Mouse (Mus musculus) embryonic facial prominence, embryonic 11.5 days (tissue): Measurements from ENCODE around the gene Kcnma1. TPM values are rescaled to one million over a fixed set of nuclear protein-coding genes. Genes with fewer than 3 reads are reported as not detected.
A peak's percentile ranks its signal among the peaks of the same experiment; 100 is the strongest.

Experiments
- ATAC-seq: fragments of 200-750 bp; cut with Nextera tagmentation; replicated peaks from 2 replicates; pipeline ENCODE4 v1.8.0; 2017; ENCODE audit warnings: low read depth; ENCODE audit not compliant: insufficient number of reproducible peaks, low FRiP score, low TSS enrichment
- DNase-seq: peaks from one replicate; pipeline ENCODE4 v3.0.0-alpha.2; 2015; ENCODE audit warnings: low spot score
- H3K27ac ChIP-seq: fragments of 300-500 bp; sonication (generic); replicated peaks from 2 replicates; pipeline ENCODE4 v1.5.1; 2014; ENCODE audit warnings: mild to moderate bottlenecking, low read depth, low read length, control low read depth
- H3K27me3 ChIP-seq: fragments of 300-500 bp; sonication (generic); 2 replicates; pipeline ENCODE4 v1.6.1; 2014; ENCODE audit warnings: mild to moderate bottlenecking, low read length, moderate library complexity, mixed read lengths; ENCODE audit not compliant: control insufficient read depth, insufficient read depth
- H3K36me3 ChIP-seq: fragments of 300-500 bp; sonication (generic); replicated peaks from 2 replicates; pipeline ENCODE4 v1.6.1; 2014; ENCODE audit warnings: low read depth, mild to moderate bottlenecking, low read length, moderate library complexity, mixed read lengths; ENCODE audit not compliant: control insufficient read depth, insufficient read depth
- H3K4me1 ChIP-seq: fragments of 300-500 bp; sonication (generic); 2 replicates; pipeline ENCODE4 v1.6.1; 2014; ENCODE audit warnings: low read length, mixed read lengths; ENCODE audit not compliant: control insufficient read depth, insufficient read depth
- H3K4me2 ChIP-seq: fragments of 300-500 bp; sonication (generic); 2 replicates; pipeline ENCODE4 v1.6.1; 2014; ENCODE audit warnings: low read depth, mild to moderate bottlenecking, control low read depth, low read length, moderate library complexity
- H3K4me3 ChIP-seq: fragments of 300-500 bp; sonication (generic); 2 replicates; pipeline ENCODE4 v1.5.1; 2014; ENCODE audit warnings: low read depth, low read length, control low read depth
- H3K9ac ChIP-seq: fragments of 300-500 bp; sonication (generic); replicated peaks from 2 replicates; pipeline ENCODE4 v1.6.1; 2014; ENCODE audit warnings: mild to moderate bottlenecking, control low read depth, low read length
- H3K9me3 ChIP-seq: fragments of 300-500 bp; sonication (generic); replicated peaks from 2 replicates; pipeline ENCODE4 v1.6.1; 2016; ENCODE audit warnings: mild to moderate bottlenecking, low read length, inconsistent platforms, mixed read lengths; ENCODE audit not compliant: control insufficient read depth
- WGBS: fragments of 180-500 bp; shearing (Covaris S2); extraction: QIAGEN DNeasy Blood & Tissue Kit; methylation state at CpG from one replicate; pipeline ENCODE4 v1.1.7; 2014; 5-methylcytosine and 5-hydroxymethylcytosine counted together
- polyA plus RNA-seq: library from polyadenylated mRNA; unstranded; fragments of >200 nt; fragmentation: Nextera tagmentation; extraction: Ambion mirVana; gene quantifications from 2 replicates; pipeline ENCODE4 v1.2.1, GENCODE M21; 2014

Gene Kcnma1
- polyA plus RNA-seq, 1 experiment from 2014 or later = 0.87 TPM

DNA sequence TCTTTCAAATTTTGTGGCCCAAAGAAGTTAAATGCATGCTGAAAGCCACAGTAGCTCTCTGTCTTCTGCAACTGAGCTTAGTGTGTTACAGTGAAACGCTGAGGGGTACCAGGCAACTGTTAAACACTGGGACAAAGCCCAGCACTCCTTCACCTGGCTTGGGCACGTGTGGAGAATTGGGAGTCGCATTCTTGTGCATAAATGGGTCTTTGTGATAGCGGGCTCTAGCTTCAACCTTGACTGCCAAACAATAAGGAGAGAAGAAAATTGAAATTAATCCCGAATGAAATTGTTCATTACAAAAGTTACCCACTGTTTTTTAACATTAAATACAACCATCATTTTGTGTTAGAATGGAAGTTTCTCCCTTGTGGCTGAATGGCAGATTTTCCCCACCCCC lies 623.5 kb downstream of the Kcnma1 start:
- DNase-seq (no peak), ATAC-seq (no peak)
- Histone ChIP-seq H3K9me3 (no peaks in the 10 kb centered on the region), H3K27ac (no peak overlapping the region), H3K4me1 (no peaks in the 10 kb centered on the region), H3K36me3 (no peaks in the 10 kb centered on the region), H3K27me3 (no peaks in the 10 kb centered on the region), H3K4me3 (no peak overlapping the region), H3K4me2 (no peak overlapping the region), H3K9ac (no peak overlapping the region)
- 68% methylated on average over 5 of the region's 5 CpGs for WGBS

DNA sequence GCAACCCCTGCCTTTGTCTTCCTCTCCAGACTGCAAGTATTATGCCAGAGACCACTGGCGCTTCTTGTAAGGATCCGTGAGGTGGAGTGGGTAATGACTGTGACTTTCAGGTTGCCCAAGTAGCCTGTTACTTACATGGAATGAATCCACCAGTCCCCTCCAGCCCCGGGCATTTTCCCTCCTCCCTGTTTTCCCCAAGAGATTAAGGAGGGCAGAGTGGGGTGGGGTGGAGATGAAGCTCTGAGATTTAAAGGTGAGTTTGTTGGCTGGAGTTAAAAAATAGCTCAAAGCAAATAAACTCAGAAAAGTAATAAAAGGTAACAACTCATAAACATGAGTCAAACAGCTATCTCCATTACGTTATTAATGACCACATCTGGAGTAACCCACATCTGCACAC lies 624.1 kb downstream of the Kcnma1 start:
- H3K4me1 ChIP-seq = no peaks in the 10 kb centered on the region
- no peak overlapping the region for H3K4me3 ChIP-seq
- H3K9ac ChIP-seq = no peak overlapping the region
- 34% methylated on average over 4 of the region's 4 CpGs for WGBS
- H3K27ac ChIP-seq = no peak overlapping the region
- no peaks in the 10 kb centered on the region for H3K36me3 ChIP-seq
- H3K27me3 ChIP-seq = no peaks in the 10 kb centered on the region
- no peak overlapping the region for H3K4me2 ChIP-seq
- H3K9me3 ChIP-seq = no peaks in the 10 kb centered on the region
- peak; percentile 18 for DNase-seq
- ATAC-seq = no peak

GRCm38 (mm10) chr14:23386786-23387185 lies 627.5 kb downstream of the Kcnma1 start:
- Histone ChIP-seq H3K4me1 (no peaks in the 10 kb centered on the region), H3K4me2 (no peak overlapping the region), H3K9ac (no peak overlapping the region), H3K27ac (no peak overlapping the region), H3K27me3 (no peaks in the 10 kb centered on the region), H3K4me3 (no peak overlapping the region), H3K36me3 (no peaks in the 10 kb centered on the region), H3K9me3 (no peaks in the 10 kb centered on the region)
- WGBS = 97% methylated on average over 3 of the region's 3 CpGs
- DNase-seq = no peak
- no peak for ATAC-seq

- Histone ChIP-seq H3K4me2 (no peak overlapping the region), H3K4me1 (no peaks in the 10 kb centered on the region), H3K27me3 (no peaks in the 10 kb centered on the region), H3K27ac (no peak overlapping the region), H3K9ac (no peak overlapping the region), H3K4me3 (no peak overlapping the region), H3K36me3 (no peaks in the 10 kb centered on the region), H3K9me3 (no peaks in the 10 kb centered on the region)
- whole genome bisulfite sequencing = 27% methylated on average over 11 of the region's 11 CpGs
- DNase-seq = peak; percentile 72
- no peak for ATAC-seq
Observed at GRCm38 (mm10) chr14:23385776-23386608, 628.3 kb downstream of the Kcnma1 start.

DNA sequence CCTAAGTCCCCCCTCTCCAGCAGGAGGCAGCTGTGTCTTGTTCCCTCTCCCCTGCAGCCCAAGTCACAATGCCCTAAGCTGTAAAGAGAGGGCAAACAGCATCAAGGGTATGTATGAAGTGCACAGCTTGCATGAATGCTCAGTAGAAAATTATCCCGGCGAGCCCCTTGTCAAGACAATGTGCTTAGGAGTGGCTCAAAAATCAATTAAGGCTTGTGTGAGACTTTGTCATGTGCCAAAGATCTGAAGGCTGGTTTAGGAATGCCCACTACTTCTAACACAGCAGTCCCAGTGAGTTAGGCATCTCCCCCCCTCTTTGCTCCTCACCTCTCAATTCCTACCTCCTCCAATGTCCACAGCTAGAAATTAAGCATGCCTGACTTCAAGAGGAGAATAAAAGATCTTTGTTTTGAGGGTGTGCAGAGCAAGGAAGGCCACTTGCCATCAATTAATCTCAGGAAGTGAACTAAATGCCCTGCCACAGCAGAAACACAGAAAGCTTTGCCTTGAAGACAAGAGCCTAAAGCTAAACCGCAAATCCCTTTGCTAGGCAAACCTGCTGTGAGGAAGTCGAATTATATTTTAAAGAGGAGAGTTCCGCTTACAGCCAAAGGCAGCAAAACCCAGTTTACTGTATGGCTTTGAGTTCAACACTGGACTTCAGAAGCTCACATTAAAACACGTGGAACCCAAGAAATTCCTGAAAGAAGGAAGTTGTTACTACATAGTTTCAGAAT lies 635.8 kb downstream of the Kcnma1 start:
- Histone ChIP-seq H3K9me3 (no peaks in the 10 kb centered on the region), H3K27me3 (no peaks in the 10 kb centered on the region), H3K27ac (no peak overlapping the region), H3K4me1 (no peaks in the 10 kb centered on the region; the same call in 1 of the 2 replicates), H3K36me3 (no peaks in the 10 kb centered on the region), H3K9ac (no peak overlapping the region), H3K4me3 (no peak overlapping the region), H3K4me2 (no peak overlapping the region)
- ATAC-seq (peak; percentile 62), DNase-seq (peak; percentile 45)
- 17% methylated on average over 6 of the region's 6 CpGs for WGBS

DNA sequence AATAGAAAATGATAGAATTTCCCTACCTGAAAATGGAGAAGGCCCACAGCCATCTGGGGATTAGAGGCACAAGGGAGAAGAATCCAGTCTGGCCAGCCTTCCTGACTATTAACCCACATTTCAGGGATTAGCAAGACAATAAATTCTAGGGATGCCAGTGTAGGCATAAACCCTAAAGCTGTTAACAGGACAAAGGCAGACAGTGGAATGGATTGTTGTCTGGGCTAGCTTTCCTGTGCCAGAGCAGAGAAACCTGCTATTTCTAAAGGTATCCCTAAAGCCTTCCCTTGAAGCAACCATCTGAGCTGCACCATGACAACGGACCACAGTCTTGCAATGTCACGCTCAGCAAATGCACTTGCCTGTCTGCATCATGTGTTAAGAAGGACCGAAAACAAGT lies 642.3 kb downstream of the Kcnma1 start:
- Histone ChIP-seq H3K9me3 (no peaks in the 10 kb centered on the region), H3K4me1 (no peaks in the 10 kb centered on the region), H3K4me2 (no peak overlapping the region), H3K27ac (no peak overlapping the region), H3K9ac (no peak overlapping the region), H3K27me3 (no peaks in the 10 kb centered on the region), H3K4me3 (no peak overlapping the region), H3K36me3 (no peaks in the 10 kb centered on the region)
- ATAC-seq = no peak
- DNase-seq = no peak
- 54% methylated on average over 3 of the region's 3 CpGs for WGBS

- H3K4me1 ChIP-seq = no peaks in the 10 kb centered on the region
- H3K4me3 ChIP-seq = no peak overlapping the region
- no peak for ATAC-seq
- H3K36me3 ChIP-seq = no peaks in the 10 kb centered on the region
- H3K9me3 ChIP-seq = no peaks in the 10 kb centered on the region
- no peaks in the 10 kb centered on the region for H3K27me3 ChIP-seq
- WGBS = 69% methylated on average over 11 of the region's 11 CpGs
- no peak overlapping the region for H3K9ac ChIP-seq
- H3K27ac ChIP-seq = no peak overlapping the region
- H3K4me2 ChIP-seq = no peak overlapping the region
- DNase-seq = no peak
Observed at GRCm38 (mm10) chr14:23360491-23360995, 653.7 kb downstream of the Kcnma1 start.

DNA sequence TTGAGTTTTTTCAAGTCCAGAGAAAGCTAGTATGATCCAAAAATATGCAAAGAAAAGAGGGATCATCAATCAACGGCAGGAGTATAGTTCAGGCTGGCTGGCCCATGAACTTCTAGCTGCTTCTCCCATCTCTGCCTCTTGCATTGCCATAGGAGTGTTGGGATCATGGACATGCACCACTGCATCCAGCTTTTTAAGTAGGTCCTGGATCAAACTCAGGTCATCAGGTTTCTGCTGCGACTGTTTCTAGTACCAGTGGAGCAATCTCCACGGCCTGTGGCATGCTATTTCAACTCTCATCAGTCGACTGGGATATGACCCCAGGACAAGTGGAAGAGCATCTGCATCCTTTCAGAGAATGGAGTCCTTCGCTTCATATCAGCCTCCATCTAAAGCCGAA lies 655.5 kb downstream of the Kcnma1 start:
- Histone ChIP-seq H3K27me3 (no peaks in the 10 kb centered on the region), H3K4me2 (no peak overlapping the region), H3K27ac (no peak overlapping the region), H3K9ac (no peak overlapping the region), H3K36me3 (no peaks in the 10 kb centered on the region), H3K4me1 (no peaks in the 10 kb centered on the region), H3K9me3 (no peaks in the 10 kb centered on the region), H3K4me3 (no peak overlapping the region)
- ATAC-seq (no peak), DNase-seq (no peak)
- WGBS = 89% methylated on average over 6 of the region's 6 CpGs
